In genomic region chr4:64171476-64171875, GRCm38 (mm10) we compare ENCODE assay signal across 19 mouse cellular contexts.
"Had no signal": no experiment of that assay in that cellular context is flagged by ENCODE, and none has a peak within 500 bp of the region (broad histone marks: within the 10 kb centered on the region; RNA-seq: fewer than 3 reads in every experiment).

No protein-coding gene starts in this region.

- H3K9ac ChIP-seq: kidney, embryonic 15.5 days; limb, embryonic 13.5 days; liver, embryonic 14.5 days; liver, postnatal 0 days; lung, embryonic 14.5 days; midbrain, embryonic 12.5 days; neural tube, embryonic 13.5 days had no signal

- H3K4me1 ChIP-seq: kidney, embryonic 15.5 days; limb, embryonic 10.5 days; limb, embryonic 13.5 days; neural tube, embryonic 13.5 days had no signal

- H3K4me2 ChIP-seq: kidney, embryonic 15.5 days; limb, embryonic 13.5 days; lung, embryonic 14.5 days; midbrain, embryonic 12.5 days; neural tube, embryonic 13.5 days had no signal

- H3K9me3 ChIP-seq: kidney, embryonic 15.5 days; limb, embryonic 10.5 days; limb, embryonic 13.5 days; midbrain, embryonic 12.5 days; neural tube, embryonic 13.5 days had no signal

- ATAC-seq: liver, postnatal 0 days; lung, postnatal 0 days; midbrain, embryonic 16.5 days had no signal

- H3K36me3 ChIP-seq: kidney, embryonic 15.5 days; limb, embryonic 10.5 days; limb, embryonic 13.5 days; midbrain, embryonic 12.5 days; neural tube, embryonic 13.5 days had no signal

- H3K27me3 ChIP-seq: kidney, embryonic 15.5 days; limb, embryonic 13.5 days; midbrain, embryonic 12.5 days; neural tube, embryonic 13.5 days had no signal

- H3K4me3 ChIP-seq: kidney, embryonic 15.5 days; limb, embryonic 10.5 days; limb, embryonic 13.5 days; midbrain, embryonic 12.5 days; myocyte; neural tube, embryonic 13.5 days had no signal

- DNase-seq: kidney, postnatal 10 days; kidney, postnatal 36 days; liver, postnatal 0 days; lung, embryonic 14.5 days; retina, postnatal 1 day; right cerebral cortex, postnatal 25 days; spleen, adult 18-20 months; thymus, adult 18-20 months; thymus, postnatal 36 days had no signal

- H3K27ac ChIP-seq: kidney, embryonic 15.5 days; limb, embryonic 10.5 days; limb, embryonic 13.5 days; liver, embryonic 14.5 days; macrophage; midbrain, embryonic 12.5 days; neural tube, embryonic 13.5 days had no signal
